Mouse (Mus musculus) pancreas, adult 10 weeks (tissue): ENCODE results near the gene Cyp26c1. TPM values are rescaled to one million over a fixed set of nuclear protein-coding genes. Genes with fewer than 3 reads are reported as not detected.

Source experiments
- polyA plus RNA-seq: library from polyadenylated mRNA; stranded (reverse); fragments of 350-450 nt; fragmentation: Illumina TruSeq; extraction: RNeasy Lipid Tissue Mini Kit (QIAGEN cat#74804); gene quantifications from one replicate; pipeline ENCODE4 v1.2.3, GENCODE M21; 2015; ENCODE audit warnings: low read depth, low replicate concordance; ENCODE audit not compliant: insufficient read depth

The Cyp26c1 gene
- not detected for polyA plus RNA-seq

GRCm38 (mm10) chr19:37685281-37685680, at the start of gene Cyp26c1:
Gene Cyp26c1, plus strand, starts transcription at chr19:37685581.

GRCm38 (mm10) chr19:37697651-37698272, 12.4 kb downstream of the Cyp26c1 start, which contains the start of gene Cyp26a1:
Gene Cyp26a1, plus strand, starts transcription at chr19:37697798.

Other genes starting within 250 kb of the Cyp26c1 start
- 3.6 TPM for gene Exoc6, start 135.2 kb upstream of the Cyp26c1 start, polyA plus RNA-seq
- gene Cyp26a1, start 12.2 kb downstream of the Cyp26c1 start, polyA plus RNA-seq = not detected